Mouse (Mus musculus) intestine, embryonic 16.5 days (tissue): ENCODE data around the gene Ulk4. TPM values are rescaled to one million over a fixed set of nuclear protein-coding genes. Genes with fewer than 3 reads are reported as not detected.

ENCODE experiments used
- ATAC-seq: fragments of 200-750 bp; cut with Nextera tagmentation; 2 replicates; pipeline ENCODE4 v1.8.0; 2017; ENCODE audit warnings: moderate TSS enrichment, moderate library complexity
- H3K27ac ChIP-seq: fragments of 300-500 bp; sonication (generic); 2 replicates; pipeline ENCODE4 v1.5.1; 2014; ENCODE audit warnings: mild to moderate bottlenecking, low read length
- H3K27me3 ChIP-seq: fragments of 300-500 bp; sonication (generic); replicated peaks from 2 replicates; pipeline ENCODE4 v1.6.1; 2014; ENCODE audit warnings: low read length, control low read depth, mixed read lengths; ENCODE audit not compliant: control insufficient read depth, insufficient read depth
- H3K36me3 ChIP-seq: fragments of 300-500 bp; sonication (generic); 2 replicates; pipeline ENCODE4 v1.6.1; 2014; ENCODE audit warnings: low read length, control low read depth; ENCODE audit not compliant: control insufficient read depth, insufficient read depth
- H3K4me1 ChIP-seq: fragments of 300-500 bp; sonication (generic); 2 replicates; pipeline ENCODE4 v1.6.1; 2014; ENCODE audit warnings: low read length, control low read depth, mixed read lengths; ENCODE audit not compliant: control insufficient read depth, insufficient read depth
- H3K4me2 ChIP-seq: fragments of 300-500 bp; sonication (generic); 2 replicates; pipeline ENCODE4 v1.6.1; 2014; ENCODE audit warnings: low read depth, low read length, control low read depth
- H3K4me3 ChIP-seq: fragments of 300-500 bp; sonication (generic); 2 replicates; pipeline ENCODE4 v1.5.1; 2014; ENCODE audit warnings: mild to moderate bottlenecking, low read length
- H3K9ac ChIP-seq: fragments of 300-500 bp; sonication (generic); 2 replicates; pipeline ENCODE4 v1.6.1; 2014; ENCODE audit warnings: low read depth, low read length
- H3K9me3 ChIP-seq: fragments of 300-500 bp; sonication (generic); 2 replicates; pipeline ENCODE4 v1.6.1; 2016; ENCODE audit warnings: low read length, control low read depth; ENCODE audit not compliant: control insufficient read depth
- WGBS: fragments of 180-500 bp; shearing (Covaris S2); extraction: QIAGEN DNeasy Blood & Tissue Kit; methylation state at CpG from one replicate; pipeline ENCODE4 v1.1.7; 2014; 5-methylcytosine and 5-hydroxymethylcytosine counted together
- polyA plus RNA-seq: library from polyadenylated mRNA; unstranded; fragments of >200 nt; fragmentation: Nextera tagmentation; extraction: Ambion mirVana; gene quantifications from 2 replicates; pipeline ENCODE4 v1.2.1, GENCODE M21; 2015

The Ulk4 gene
- polyA plus RNA-seq, 1 experiment from 2014 or later: 120 TPM

DNA sequence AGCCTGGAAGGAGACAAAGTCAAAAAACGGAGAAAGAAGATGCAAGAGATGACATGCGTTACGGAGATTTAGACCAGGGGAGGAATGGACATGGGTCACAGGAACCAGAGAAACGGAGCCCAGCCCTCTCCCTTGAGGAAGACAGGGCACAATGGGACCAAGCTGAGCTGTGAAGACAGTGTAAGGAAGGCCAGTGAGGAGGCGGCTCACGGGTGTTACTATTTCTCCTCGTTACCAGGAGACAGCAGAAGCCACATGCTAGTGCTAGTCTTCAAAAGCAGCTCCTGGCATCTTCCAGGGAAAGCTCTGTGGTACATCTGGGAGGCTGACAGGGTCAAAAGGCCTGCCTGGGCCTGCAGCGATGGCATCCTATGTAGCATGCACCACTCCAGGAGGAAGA, 89.2 kb downstream of the Ulk4 start:
- H3K4me1 ChIP-seq: no peaks in the 10 kb centered on the region
- 82% methylated on average over 8 of the region's 8 CpGs for WGBS
- no peak overlapping the region for H3K9ac ChIP-seq
- no peak overlapping the region for H3K27ac ChIP-seq
- no peak for ATAC-seq
- no peak overlapping the region for H3K4me3 ChIP-seq
- no peaks in the 10 kb centered on the region for H3K27me3 ChIP-seq
- no peaks in the 10 kb centered on the region for H3K36me3 ChIP-seq
- H3K9me3 ChIP-seq: peaks cover 5% of the 10 kb centered on the region; the same call in 1 of the 2 replicates
- H3K4me2 ChIP-seq: no peak overlapping the region

GRCm38 (mm10) chr9:121185796-121186195, 91.2 kb downstream of the Ulk4 start:
- H3K9ac ChIP-seq: no peak overlapping the region
- ATAC-seq: no peak

GRCm38 (mm10) chr9:121176350-121176749, 100.6 kb downstream of the Ulk4 start:
- ATAC-seq: no peak
- WGBS: 95% methylated on average over 7 of the region's 7 CpGs
- H3K4me1 ChIP-seq: no peaks in the 10 kb centered on the region
- no peak overlapping the region for H3K4me3 ChIP-seq
- H3K4me2 ChIP-seq: no peak overlapping the region
- no peaks in the 10 kb centered on the region for H3K36me3 ChIP-seq
- no peak overlapping the region for H3K27ac ChIP-seq
- H3K9me3 ChIP-seq: 0 out of 2 replicates have a peak, but pooled peaks cover 4% of the 10 kb centered on the region
- H3K27me3 ChIP-seq: no peaks in the 10 kb centered on the region
- no peak overlapping the region for H3K9ac ChIP-seq

More at GRCm38 (mm10) chr9:121185796-121186195, 91.2 kb downstream of the Ulk4 start:
- Histone ChIP-seq H3K36me3 (no peaks in the 10 kb centered on the region), H3K9me3 (no peaks in the 10 kb centered on the region), H3K4me1 (no peaks in the 10 kb centered on the region), H3K27ac (no peak overlapping the region), H3K4me3 (no peak overlapping the region), H3K4me2 (no peak overlapping the region), H3K27me3 (no peaks in the 10 kb centered on the region)
- WGBS: 35% methylated on average over 6 of the region's 6 CpGs

- H3K27me3 ChIP-seq: no peaks in the 10 kb centered on the region
- no peak for ATAC-seq
- H3K9ac ChIP-seq: no peak overlapping the region
- H3K27ac ChIP-seq: no peak overlapping the region
- H3K9me3 ChIP-seq: 0 out of 2 replicates have a peak, but pooled peaks cover 4% of the 10 kb centered on the region
- 82% methylated on average over 11 of the region's 11 CpGs for WGBS
- H3K4me1 ChIP-seq: no peaks in the 10 kb centered on the region
- H3K4me3 ChIP-seq: no peak overlapping the region
- H3K36me3 ChIP-seq: no peaks in the 10 kb centered on the region
- H3K4me2 ChIP-seq: no peak overlapping the region
Measured at GRCm38 (mm10) chr9:121175201-121175600, 101.8 kb downstream of the Ulk4 start.

GRCm38 (mm10) chr9:121172123-121172522, 104.9 kb downstream of the Ulk4 start:
- H3K27me3 ChIP-seq: no peaks in the 10 kb centered on the region
- 81% methylated on average over 6 of the region's 6 CpGs for WGBS
- no peaks in the 10 kb centered on the region for H3K4me1 ChIP-seq
- H3K27ac ChIP-seq: no peak overlapping the region
- no peaks in the 10 kb centered on the region for H3K9me3 ChIP-seq
- no peaks in the 10 kb centered on the region for H3K36me3 ChIP-seq
- H3K4me3 ChIP-seq: no peak overlapping the region
- H3K9ac ChIP-seq: no peak overlapping the region
- H3K4me2 ChIP-seq: no peak overlapping the region
- ATAC-seq: no peak

DNA sequence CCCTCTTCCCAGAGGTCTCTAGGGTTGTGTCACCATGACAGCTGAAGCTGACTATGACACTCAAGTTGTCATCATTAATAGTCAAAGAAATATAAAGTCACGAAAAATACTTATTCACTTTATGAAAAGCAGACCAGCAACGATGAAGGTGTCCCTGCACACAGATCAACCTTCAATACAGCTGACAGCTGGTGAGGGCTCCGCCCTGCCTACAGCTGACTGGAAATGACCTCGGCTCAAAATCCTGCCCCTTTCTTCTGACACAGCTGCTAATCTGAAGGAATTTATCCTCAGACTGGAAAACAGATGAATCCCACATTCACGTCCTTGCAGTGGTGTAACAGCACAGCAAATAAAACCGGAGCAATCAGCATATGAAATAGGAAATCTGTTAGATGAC, 105.4 kb downstream of the Ulk4 start:
- Histone ChIP-seq H3K27ac (no peak overlapping the region), H3K4me2 (no peak overlapping the region), H3K27me3 (no peaks in the 10 kb centered on the region), H3K9me3 (no peaks in the 10 kb centered on the region), H3K4me3 (no peak overlapping the region), H3K36me3 (no peaks in the 10 kb centered on the region), H3K4me1 (no peaks in the 10 kb centered on the region), H3K9ac (no peak overlapping the region)
- 73% methylated on average over 6 of the region's 6 CpGs for WGBS
- ATAC-seq: no peak

- H3K27ac ChIP-seq: no peak overlapping the region
- H3K36me3 ChIP-seq: no peaks in the 10 kb centered on the region
- no peaks in the 10 kb centered on the region for H3K4me1 ChIP-seq
- no peak overlapping the region for H3K4me2 ChIP-seq
- H3K27me3 ChIP-seq: no peaks in the 10 kb centered on the region
- H3K9ac ChIP-seq: no peak overlapping the region
- no peak overlapping the region for H3K4me3 ChIP-seq
- no peak for ATAC-seq
- WGBS: 77% methylated on average over 7 of the region's 7 CpGs
- no peaks in the 10 kb centered on the region for H3K9me3 ChIP-seq
Measured at GRCm38 (mm10) chr9:121164607-121165006, 112.4 kb downstream of the Ulk4 start.

- H3K9me3 ChIP-seq: no peaks in the 10 kb centered on the region
- H3K4me2 ChIP-seq: no peak overlapping the region
- H3K27ac ChIP-seq: no peak overlapping the region
- no peak overlapping the region for H3K9ac ChIP-seq
- H3K27me3 ChIP-seq: no peaks in the 10 kb centered on the region
- WGBS: 45% methylated on average over 5 of the region's 5 CpGs
- H3K4me1 ChIP-seq: no peaks in the 10 kb centered on the region
- no peak for ATAC-seq
- H3K4me3 ChIP-seq: no peak overlapping the region
- no peaks in the 10 kb centered on the region for H3K36me3 ChIP-seq
Measured at GRCm38 (mm10) chr9:121162789-121163188, 114.2 kb downstream of the Ulk4 start.

DNA sequence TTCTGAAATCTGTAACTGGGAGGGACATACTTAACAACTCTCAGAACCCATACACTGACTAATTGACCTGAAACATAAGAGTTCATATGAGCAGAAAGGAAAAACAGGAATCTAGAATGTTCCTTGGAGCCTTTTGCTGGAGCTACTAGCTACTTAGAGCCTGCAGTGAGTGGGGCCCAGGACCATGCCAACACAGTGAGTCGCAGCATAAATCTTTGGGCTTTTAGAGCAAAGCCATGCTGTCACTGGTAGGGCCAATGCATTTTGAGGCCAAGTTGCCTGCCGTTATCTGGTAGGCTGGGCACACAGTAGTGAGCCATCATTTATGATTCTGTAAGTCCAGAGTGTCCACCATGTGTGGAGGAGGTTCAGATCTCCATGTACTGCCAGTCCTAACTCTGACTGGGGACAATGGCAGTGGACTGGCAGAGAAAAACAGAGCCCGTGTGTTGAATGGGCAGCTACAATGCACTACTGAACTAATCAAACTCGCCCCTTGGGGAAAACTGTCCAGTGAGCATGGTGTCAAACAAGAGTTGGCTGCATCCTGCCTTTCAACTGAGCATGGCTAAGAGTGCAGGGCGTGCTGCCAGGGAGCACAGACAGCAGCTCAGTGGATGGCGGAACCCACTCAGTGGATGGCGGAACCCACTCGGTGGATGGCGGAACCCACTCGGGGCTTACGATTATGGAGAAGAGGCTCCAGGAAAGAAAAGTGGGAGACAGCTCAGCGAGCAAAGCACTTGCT, 115.0 kb downstream of the Ulk4 start:
- no peaks in the 10 kb centered on the region for H3K36me3 ChIP-seq
- 89% methylated on average over 12 of the region's 12 CpGs for WGBS

More for the DNA sequence above, 115.0 kb downstream of the Ulk4 start:
- no peak overlapping the region for H3K4me3 ChIP-seq
- no peak for ATAC-seq
- H3K9ac ChIP-seq: no peak overlapping the region
- no peak overlapping the region for H3K4me2 ChIP-seq
- no peaks in the 10 kb centered on the region for H3K9me3 ChIP-seq
- no peaks in the 10 kb centered on the region for H3K27me3 ChIP-seq
- H3K4me1 ChIP-seq: no peaks in the 10 kb centered on the region
- no peak overlapping the region for H3K27ac ChIP-seq
